8 mouse cellular contexts compared by ENCODE assay signal in the genomic region with DNA sequence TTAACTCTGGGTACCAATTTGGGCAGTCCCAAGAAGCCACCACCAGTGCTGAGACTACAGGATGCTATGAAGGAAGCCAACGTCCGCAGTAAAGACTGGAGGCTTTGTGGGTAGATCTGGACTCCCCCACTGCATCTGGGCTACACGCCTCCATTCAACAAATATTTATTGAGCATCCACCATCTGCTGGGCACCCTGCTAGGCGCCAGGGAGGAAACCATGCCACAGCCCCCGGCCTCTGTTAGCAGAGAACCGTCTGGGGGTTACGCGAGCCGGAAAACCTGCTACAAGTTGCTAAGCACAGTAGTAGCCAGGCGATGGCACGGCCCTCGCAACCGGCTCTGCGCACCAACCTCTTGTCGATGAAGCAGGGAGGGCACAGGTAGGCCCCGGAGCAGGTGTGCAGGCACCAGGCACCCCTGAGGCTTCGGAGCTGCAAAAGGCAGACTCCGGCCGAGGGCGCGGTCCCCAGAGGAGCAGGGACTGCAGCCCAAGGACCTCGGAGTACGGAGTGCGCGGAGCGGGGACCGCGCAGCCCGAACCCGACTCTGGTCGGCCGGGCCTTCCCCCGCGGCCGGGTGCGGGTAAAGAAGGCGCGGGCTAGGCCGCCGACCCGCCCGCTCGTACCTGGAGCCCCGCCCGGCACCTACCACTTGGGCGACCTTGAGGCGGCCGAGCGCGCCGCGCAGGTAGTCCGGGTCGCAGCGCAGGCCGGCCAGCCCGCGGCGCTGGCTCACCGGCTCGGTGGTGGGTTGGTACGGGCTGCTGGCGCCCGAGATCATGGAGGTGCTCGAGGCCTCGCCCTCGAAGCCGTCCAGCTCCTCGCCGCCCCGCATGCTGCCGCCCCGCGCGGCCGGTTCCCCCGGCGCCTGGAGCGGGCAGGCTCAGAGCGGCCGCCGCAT. TPM values are rescaled to one million over a fixed set of nuclear protein-coding genes. Genes with fewer than 3 reads are reported as not detected.
DNase-seq lines count a peak whose midpoint lies in the region; ATAC-seq and TF ChIP-seq lines count a peak whose summit lies in the region.

No protein-coding gene starts in this region.

- WGBS in intestine, embryonic 16.5 days: under 1% methylated on average over 75 of the region's 82 CpGs
- under 1% methylated on average over 75 of the region's 82 CpGs for WGBS in midbrain, embryonic 14.5 days
- WGBS in stomach, embryonic 15.5 days: under 1% methylated on average over 81 of the region's 82 CpGs

- H3K36me3 ChIP-seq in intestine, embryonic 16.5 days (ENCODE audit: control insufficient read depth, insufficient read depth, low read length): no peaks in the 10 kb centered on the region
- H3K36me3 ChIP-seq in midbrain, embryonic 14.5 days (ENCODE audit: control insufficient read depth, insufficient read depth, low read length): no peaks in the 10 kb centered on the region
- no peaks in the 10 kb centered on the region for H3K36me3 ChIP-seq in stomach, embryonic 15.5 days

- peaks cover 22% of the 10 kb centered on the region for H3K4me1 ChIP-seq in intestine, embryonic 16.5 days (ENCODE audit: control insufficient read depth, insufficient read depth, low read length)
- peaks cover 13% of the 10 kb centered on the region for H3K4me1 ChIP-seq in midbrain, embryonic 14.5 days (ENCODE audit: control insufficient read depth, insufficient read depth, low read length)
- peaks cover 17% of the 10 kb centered on the region; the same call in 1 of the 2 replicates for H3K4me1 ChIP-seq in stomach, embryonic 15.5 days

- H3K9me3 ChIP-seq in intestine, embryonic 16.5 days (ENCODE audit: control insufficient read depth, low read length): peaks cover 5% of the 10 kb centered on the region; the same call in 1 of the 2 replicates
- H3K9me3 ChIP-seq in midbrain, embryonic 14.5 days (ENCODE audit: control insufficient read depth, low read length): no peaks in the 10 kb centered on the region
- no peaks in the 10 kb centered on the region for H3K9me3 ChIP-seq in stomach, embryonic 15.5 days

- H3K4me2 ChIP-seq in intestine, embryonic 16.5 days (ENCODE audit: low read depth, low read length): peak overlapping the region; percentile 87
- H3K4me2 ChIP-seq in midbrain, embryonic 14.5 days (ENCODE audit: low read length): peak overlapping the region; percentile 85
- H3K4me2 ChIP-seq in stomach, embryonic 15.5 days: peak overlapping the region; percentile 79

- peak overlapping the region; percentile 95 for H3K9ac ChIP-seq in intestine, embryonic 16.5 days (ENCODE audit: low read depth, low read length)
- peak overlapping the region; percentile 87 for H3K9ac ChIP-seq in midbrain, embryonic 14.5 days (replicated peaks; ENCODE audit: low read length)
- H3K9ac ChIP-seq in stomach, embryonic 15.5 days: peak overlapping the region; percentile 92

- peak overlapping the region; percentile 84 for H3K27ac ChIP-seq in left cerebral cortex, adult 2 months
- peak overlapping the region; percentile 91 for H3K27ac ChIP-seq in intestine, embryonic 16.5 days (ENCODE audit: low read length)
- H3K27ac ChIP-seq in midbrain, embryonic 14.5 days (replicated peaks; ENCODE audit: low read depth, low read length): peak overlapping the region; percentile 82
- H3K27ac ChIP-seq in stomach, embryonic 15.5 days: peak overlapping the region; percentile 83

- intact Hi-C loops in left cerebral cortex, adult 2 months (cut with DNase I): loop anchor here (2.0 to 5.0 kb wide), 2 partner anchors 42 to 50 kb away; no protein-coding TSS in a partner anchor
- intact Hi-C loops in gastrocnemius, postnatal 14 days (cut with DNase I; ENCODE audit: low total_unique reads): no loop called here

- no peak; the same call in 1 of the 2 replicates for TF ChIP-seq CTCF in left cerebral cortex, adult 2 months (IDR thresholded peaks at IDR 0.05)

- peak; percentile 44 to 50 for DNase-seq in left cerebral cortex, adult 2 months (ENCODE audit: extremely low spot score in 1 of 2, low spot score in 2 of 2)
- DNase-seq in left cerebral cortex, adult 11 months (ENCODE audit: low spot score): no peak
- peak; percentile 48 for DNase-seq in cerebellum, adult 8-10 months
- peak; percentile 22 for DNase-seq in gastrocnemius, postnatal 14 days
- peak; percentile 22 for DNase-seq in liver
- DNase-seq in midbrain, embryonic 14.5 days: peak; percentile 65

- peak overlapping the region; percentile 80 for H3K4me3 ChIP-seq in left cerebral cortex, adult 2 months
- H3K4me3 ChIP-seq in intestine, embryonic 16.5 days (ENCODE audit: low read length): peak overlapping the region; percentile 85
- H3K4me3 ChIP-seq in midbrain, embryonic 14.5 days (replicated peaks; ENCODE audit: low read depth, low read length): peak overlapping the region; percentile 74
- H3K4me3 ChIP-seq in stomach, embryonic 15.5 days (replicated peaks): peak overlapping the region; percentile 85

- no peaks in the 10 kb centered on the region for H3K27me3 ChIP-seq in intestine, embryonic 16.5 days (replicated peaks; ENCODE audit: control insufficient read depth, insufficient read depth, low read length)
- H3K27me3 ChIP-seq in midbrain, embryonic 14.5 days (ENCODE audit: control insufficient read depth, insufficient read depth, low read length): no peaks in the 10 kb centered on the region
- no peaks in the 10 kb centered on the region for H3K27me3 ChIP-seq in stomach, embryonic 15.5 days (replicated peaks)

- ATAC-seq in intestine, embryonic 16.5 days: peak; percentile 72
- peak; percentile 77 for ATAC-seq in midbrain, embryonic 14.5 days (ENCODE audit: low FRiP score, low TSS enrichment)
- peak; percentile 65 for ATAC-seq in stomach, embryonic 15.5 days (ENCODE audit: insufficient read depth, low FRiP score, low read depth)

RNA-seq across cellular contexts. Expression of a gene that starts 0.6 kb away (rescaled TPM):
- 10 to 100 TPM; 86.7 to 87.4 TPM for total RNA-seq in left cerebral cortex, adult 2 months (2021)
- 1 to 10 TPM; 4.7 to 4.8 TPM for total RNA-seq in gastrocnemius, postnatal 14 days (2021)
- polyA plus RNA-seq in intestine, embryonic 16.5 days (2015; fragmentation: Nextera tagmentation; extraction: Ambion mirVana): 4.2 and 5.1 TPM in 2 replicates
- polyA plus RNA-seq in midbrain, embryonic 14.5 days (2014; fragmentation: Nextera tagmentation; extraction: Ambion mirVana): 3.6 and 5.1 TPM in 2 replicates
- polyA plus RNA-seq in stomach, embryonic 15.5 days (2015; fragmentation: Nextera tagmentation; extraction: Ambion mirVana): 6.2 and 6.4 TPM in 2 replicates

RNA-seq across cellular contexts. Expression of a gene that starts 47.8 kb away (rescaled TPM):
- total RNA-seq in left cerebral cortex, adult 2 months (2021): 100 to 1,000 TPM; 279 to 326 TPM
- 100 to 1,000 TPM in 1 of 2 experiments, 10 to 100 TPM in 1; 99.3 to 104 TPM for total RNA-seq in gastrocnemius, postnatal 14 days (2021)
- 38.7 and 39.7 TPM in 2 replicates for polyA plus RNA-seq in intestine, embryonic 16.5 days (2015; fragmentation: Nextera tagmentation; extraction: Ambion mirVana)
- 69.1 and 103 TPM in 2 replicates for polyA plus RNA-seq in midbrain, embryonic 14.5 days (2014; fragmentation: Nextera tagmentation; extraction: Ambion mirVana)
- polyA plus RNA-seq in stomach, embryonic 15.5 days (2015; fragmentation: Nextera tagmentation; extraction: Ambion mirVana): 54.9 and 58.0 TPM in 2 replicates

RNA-seq across cellular contexts. Expression of a gene that starts 55.8 kb away (rescaled TPM):
- 10 to 100 TPM; 11.9 to 12.8 TPM for total RNA-seq in left cerebral cortex, adult 2 months (2021)
- 10 to 100 TPM; 15.2 to 21.7 TPM for total RNA-seq in gastrocnemius, postnatal 14 days (2021)
- polyA plus RNA-seq in intestine, embryonic 16.5 days (2015; fragmentation: Nextera tagmentation; extraction: Ambion mirVana): 98.2 and 105 TPM in 2 replicates
- 28.6 and 36.9 TPM in 2 replicates for polyA plus RNA-seq in midbrain, embryonic 14.5 days (2014; fragmentation: Nextera tagmentation; extraction: Ambion mirVana)
- polyA plus RNA-seq in stomach, embryonic 15.5 days (2015; fragmentation: Nextera tagmentation; extraction: Ambion mirVana): 121 and 122 TPM in 2 replicates
